Mouse (Mus musculus) thymus, postnatal 4 days (tissue): Measurements from ENCODE around the gene Dennd2a.
"Not testable (repeated sequence)": the region's sequence is repeated elsewhere in the genome, so short reads cannot be mapped to it uniquely, and the experiment has no call there.

Source experiments
- DNase-seq: peaks from one replicate; pipeline ENCODE4 v3.0.0; 2021

Gene Dennd2a

DNA sequence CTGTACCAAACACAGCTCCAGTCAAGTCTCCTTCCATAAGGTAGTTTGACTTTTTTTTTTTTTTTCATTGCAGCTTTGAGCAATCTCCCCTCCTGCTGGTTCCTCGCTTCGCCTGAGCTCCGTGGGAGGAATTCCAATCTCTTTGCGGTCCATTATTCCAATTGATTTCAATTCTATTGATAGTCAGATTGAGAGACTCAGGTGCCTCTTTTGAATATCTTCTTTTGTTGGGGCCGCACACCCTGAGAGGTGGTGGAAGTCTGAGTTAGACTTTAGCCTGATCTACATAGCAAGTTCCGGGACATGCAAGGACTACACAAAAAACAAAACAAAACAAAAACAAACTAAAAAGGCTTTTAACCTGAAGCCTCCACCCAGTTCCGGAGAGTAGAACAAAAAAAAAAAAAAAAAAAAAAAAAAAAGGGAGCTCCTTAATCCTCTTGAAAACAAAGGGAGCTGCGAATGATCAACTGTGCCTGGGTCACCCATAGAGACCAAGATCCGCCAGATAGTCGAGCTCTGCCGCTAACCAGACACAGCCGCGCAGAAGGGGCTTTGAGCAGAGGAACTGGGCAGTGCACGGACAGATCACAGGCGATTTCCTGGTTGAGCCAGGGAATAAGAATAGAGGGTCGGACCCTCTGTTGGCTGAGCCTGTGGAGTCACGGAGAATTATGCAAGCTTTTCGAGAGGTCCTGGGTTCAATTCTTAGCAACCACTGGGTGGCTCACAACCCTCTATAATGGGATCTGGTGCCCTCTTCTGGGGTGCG is 111.7 kb downstream of the Dennd2a start:
- DNase-seq = peak; percentile 13

DNA sequence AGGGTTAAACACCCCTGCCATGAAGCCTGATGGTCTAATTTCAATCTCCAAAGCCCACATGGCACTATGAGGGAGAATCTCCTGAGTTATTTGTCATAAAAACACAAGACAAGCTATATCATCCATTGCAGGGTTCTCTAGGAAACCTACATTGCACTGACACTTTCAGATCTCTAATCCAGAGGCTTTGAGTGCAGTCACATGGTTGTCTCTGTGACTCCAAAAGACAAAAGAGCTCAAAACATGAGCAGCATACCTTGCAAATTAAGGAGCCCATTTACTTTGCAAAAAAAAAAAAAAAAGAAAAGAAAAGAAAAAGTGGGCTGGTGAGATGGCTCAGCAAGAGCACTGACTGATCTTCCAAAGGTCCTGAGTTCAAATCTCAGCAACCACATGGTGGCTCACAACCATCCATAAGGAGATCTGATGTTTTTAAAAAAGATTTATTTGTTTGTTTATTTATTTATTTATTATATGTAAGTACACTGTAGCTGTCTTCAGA is 114.8 kb downstream of the Dennd2a start:
- no peak for DNase-seq

DNA sequence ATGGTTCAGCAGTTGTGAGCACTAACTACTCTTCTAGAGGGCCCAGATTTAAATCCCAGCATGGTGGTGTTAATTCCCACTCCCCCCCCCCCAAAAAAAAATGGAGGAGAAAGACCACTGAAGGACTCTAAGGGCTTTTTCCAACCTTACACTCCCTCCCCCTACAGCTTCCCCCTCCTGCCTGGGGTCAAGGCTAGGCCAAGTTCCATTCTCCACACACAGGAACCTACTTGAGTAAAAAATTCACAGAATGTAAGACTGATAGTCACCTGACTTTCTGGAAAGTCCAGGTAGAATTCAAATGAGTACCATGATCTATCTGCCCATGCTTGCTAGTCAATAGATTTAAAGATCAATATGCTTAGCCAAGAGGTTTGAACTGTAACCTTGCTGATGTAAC is 117.5 kb downstream of the Dennd2a start:
- DNase-seq = no peak

DNA sequence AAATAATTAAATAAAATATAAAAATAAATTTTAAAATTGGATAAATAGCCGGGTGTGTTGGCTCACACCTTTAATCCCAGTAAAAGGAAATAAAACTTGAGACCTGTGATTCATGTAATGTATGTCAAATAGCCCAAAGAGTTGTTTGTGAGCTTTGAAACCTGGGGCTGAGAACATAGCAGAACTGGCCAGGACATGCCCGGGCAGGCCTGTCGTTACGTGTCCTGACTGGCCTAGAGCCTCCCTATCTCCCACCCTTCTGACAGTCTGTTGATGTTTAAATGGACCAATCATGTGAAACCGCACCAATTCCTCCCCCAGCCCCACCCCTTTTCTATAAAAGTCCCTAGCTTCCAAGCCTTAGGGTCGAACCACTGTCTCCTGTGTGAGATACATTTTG is 120.1 kb downstream of the Dennd2a start:
- DNase-seq = not testable (repeated sequence)

DNA sequence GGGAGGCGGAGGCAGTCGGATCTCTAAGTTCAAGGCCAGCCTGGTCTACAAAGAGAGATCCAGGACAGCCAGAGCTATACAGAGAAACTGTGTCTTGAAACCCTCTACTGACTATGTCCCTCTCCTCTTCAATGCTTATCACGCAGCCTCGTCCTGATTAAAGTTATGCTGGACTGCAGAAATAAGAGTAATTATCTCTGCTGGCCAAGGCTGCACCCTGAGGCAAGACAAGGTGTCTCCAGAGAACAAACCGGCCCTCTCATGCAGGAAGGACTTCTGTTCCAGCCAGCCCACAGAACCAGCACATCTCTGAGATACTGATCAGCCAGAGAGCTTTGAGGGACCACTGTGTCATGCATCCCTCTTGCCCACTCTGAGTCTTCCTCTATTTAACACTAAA is 121.8 kb downstream of the Dennd2a start:
- DNase-seq = no peak

DNA sequence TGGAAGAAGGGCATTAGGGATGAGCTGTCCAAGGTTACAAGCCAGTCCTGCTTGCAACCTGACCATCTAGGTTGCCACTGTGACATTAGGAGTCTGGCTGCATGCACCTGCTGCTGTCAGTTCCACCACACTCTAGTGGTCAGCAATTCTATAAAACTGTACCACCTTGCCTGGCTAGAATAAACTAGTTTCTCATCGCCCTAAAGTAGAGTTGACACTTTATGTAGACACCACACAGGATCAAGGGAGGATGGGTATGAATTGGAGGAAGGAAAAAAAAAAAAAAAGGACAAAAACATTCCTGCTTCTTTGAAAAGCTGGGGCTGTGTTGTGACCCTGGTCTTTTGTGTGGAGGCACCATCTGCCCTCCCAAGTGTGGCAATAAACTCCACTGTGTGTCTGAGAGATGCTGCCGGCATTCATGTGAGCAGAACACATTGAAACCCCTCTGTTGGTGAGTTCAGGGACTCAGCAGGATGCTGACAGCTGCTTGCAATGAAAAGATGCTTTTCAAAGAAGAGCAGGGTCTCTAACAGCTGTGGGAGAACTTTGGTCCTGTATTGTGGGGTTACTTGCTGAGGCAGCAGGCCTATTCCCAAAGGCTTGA is 122.7 kb downstream of the Dennd2a start:
- DNase-seq = no peak

DNA sequence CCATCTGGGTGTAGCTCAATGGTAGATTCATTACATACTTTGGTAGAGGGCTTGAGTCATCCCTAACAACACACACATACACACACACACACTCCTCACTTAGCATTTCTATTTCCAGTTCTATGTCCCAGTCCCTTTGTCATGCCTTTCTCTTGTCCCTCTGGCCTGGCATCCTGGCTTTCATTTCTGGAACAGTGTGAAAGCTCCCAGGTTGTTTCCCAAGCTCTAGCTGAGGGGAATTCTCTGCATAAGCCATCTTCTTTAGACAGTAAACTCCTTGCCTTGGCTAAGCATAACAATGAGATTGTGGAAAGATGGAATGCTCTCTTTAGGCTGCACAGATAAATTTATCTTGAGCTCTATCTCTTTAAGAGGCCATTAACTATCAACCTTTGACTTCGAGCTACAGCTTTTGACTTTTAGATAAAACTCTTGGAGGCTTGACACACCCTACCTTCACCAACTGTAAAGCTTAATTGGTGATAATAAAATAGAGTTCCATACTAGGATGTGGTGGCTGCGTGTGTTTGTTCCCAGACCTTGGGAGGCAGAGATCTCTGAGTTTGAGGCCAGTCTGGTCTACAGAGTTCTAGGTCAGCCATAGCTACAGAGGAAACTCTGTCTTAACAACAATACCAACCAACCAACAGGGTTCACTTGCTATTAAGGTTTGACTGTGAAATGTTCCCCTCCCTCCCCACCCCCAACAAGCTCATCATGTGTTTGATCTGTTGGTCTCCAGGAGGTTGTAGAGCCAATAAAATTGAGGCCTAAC is 123.4 kb downstream of the Dennd2a start:
- no peak for DNase-seq

DNA sequence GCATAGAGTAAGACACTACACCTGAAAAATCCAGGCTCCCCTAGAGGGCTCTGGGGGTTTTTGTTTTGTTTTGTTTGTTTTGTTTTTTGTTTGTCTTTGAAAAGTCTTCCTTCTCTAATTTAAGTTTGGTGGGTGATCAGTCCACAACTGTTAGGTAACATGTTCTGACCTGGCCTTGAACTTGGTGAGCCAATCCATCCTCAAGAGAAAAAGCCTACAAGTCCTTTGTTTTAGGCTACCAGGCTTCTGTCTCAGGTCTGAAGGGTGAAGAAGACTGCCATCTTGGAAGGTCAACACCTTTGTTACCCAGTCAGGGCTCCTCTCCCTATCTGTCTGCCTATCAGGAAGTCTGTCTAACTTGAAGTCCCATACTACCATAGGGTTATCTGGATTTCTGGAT is 124.0 kb downstream of the Dennd2a start:
- DNase-seq = no peak

DNA sequence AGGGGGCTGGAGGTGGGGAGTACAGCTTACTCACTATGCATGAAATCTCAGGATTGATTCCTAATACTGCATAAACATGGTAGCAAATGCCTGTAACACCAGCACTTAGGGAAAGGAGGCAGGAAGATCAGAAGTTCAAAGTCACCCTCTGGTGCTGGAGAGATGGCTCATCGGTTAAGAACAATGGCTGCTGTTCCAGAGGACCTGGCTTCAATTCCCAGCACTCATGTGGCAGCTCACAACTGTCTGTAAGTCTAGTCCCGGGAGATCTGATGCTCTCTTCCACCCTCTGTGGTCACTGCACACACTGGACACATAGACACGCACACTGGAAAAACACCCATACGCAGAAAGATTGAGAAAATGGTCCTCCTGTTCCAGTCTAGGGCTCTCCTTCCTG is 124.5 kb downstream of the Dennd2a start:
- DNase-seq = no peak

DNA sequence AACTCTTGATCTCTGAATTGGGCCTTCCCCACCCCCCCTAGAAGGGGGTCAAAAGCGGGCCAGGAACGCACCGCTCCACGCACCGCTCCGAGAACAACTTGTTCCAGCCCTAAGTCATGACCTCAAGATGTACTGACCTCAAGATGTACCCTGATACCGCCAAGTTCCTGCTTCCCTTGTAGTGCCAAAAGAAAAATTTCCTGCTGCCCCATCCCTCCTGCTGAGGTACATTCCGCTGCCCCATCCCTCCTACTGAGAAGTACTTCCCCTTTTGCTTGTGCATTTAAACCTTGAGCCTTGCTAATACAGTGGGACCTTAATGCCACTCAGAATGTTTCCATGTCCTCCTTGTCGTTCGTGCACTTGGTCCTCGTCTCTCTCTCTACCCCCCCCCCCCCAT is 126.9 kb downstream of the Dennd2a start:
- DNase-seq = no peak

DNA sequence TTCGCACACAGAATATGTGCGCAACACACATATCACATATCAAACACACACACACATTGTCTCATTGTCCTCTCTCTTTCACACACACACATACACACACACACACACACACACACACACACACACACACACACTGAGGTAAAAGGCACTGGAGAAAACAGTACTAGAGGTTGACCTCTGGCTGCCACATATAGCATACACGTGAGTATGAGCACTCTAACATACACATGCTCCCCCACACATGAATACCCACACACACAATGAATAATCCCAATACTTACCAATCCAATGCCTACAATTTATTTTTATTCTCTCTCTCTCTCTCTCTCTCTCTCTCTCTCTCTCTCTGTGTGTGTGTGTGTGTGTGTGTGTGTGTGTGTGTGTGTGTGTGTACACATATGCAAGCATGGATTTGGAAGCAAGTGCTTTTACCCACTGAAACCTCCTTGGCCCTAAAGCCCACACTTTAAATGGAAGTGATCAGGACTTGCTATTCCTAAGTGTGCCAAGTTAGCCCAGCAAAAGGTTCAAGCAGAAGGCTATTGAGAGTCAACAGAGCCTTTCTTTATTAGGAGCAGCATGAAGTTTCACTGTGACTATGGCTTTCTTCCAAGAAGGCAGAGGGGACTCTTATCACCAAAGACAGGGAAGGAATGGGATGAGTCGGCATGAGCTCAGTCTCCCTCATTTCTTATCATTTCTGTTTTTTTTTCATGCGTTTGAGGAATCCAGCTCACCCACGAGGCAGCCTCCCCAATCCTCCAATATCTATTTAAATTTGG is 128.5 kb downstream of the Dennd2a start:
- DNase-seq = no peak

DNA sequence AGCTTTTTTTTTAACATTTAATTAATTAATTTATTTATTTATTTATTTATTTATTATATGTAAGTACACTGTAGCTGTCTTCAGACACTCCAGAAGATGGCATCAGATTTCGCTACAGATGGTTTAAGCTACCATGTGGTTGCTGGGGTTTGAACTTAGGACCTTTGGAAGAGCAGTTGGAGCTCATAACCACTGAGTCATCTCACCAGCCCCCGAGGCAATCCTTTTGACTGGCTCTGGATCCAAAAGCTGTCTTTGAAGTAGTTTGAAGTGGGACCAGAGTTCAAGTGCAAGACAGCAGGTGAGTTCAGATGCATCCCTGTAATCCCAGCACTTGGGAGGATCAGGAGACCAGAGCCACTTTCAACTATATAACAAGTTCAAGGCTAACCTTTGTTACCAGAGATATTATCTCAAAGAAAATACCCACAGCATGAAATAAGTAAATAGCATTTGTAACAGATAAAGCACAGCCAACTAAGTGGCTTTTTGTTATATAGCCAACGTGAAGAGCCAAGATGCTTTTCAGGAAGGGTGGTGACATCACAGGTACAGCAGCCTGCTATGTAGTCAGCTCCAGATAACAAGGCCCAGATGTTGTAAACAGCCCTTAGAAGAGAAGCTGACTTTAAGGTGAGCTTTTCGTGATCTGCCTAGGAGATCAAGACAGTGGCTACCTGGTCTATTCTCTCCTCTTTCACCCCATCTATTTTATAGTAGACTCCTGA is 130.2 kb downstream of the Dennd2a start:
- DNase-seq = no peak

DNA sequence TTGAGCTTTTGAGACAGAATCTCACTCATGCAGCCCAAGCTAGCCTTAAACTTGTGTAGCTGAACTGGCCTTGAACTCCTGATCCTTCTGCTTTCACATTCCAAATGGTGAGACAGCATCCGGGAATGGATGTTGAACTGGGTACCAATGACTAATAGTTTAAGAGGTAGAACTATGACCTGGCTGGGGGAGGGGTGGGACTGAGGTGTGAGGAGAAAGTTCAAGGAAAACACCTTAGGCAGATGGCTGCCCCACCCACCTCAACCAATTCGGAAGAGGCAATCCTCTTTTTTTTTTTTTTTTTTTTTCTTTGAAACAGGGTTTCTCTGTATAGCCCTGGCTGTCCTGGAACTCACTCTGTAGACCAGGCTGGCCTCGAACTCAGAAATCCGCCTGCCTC is 130.9 kb downstream of the Dennd2a start:
- no peak for DNase-seq

DNA sequence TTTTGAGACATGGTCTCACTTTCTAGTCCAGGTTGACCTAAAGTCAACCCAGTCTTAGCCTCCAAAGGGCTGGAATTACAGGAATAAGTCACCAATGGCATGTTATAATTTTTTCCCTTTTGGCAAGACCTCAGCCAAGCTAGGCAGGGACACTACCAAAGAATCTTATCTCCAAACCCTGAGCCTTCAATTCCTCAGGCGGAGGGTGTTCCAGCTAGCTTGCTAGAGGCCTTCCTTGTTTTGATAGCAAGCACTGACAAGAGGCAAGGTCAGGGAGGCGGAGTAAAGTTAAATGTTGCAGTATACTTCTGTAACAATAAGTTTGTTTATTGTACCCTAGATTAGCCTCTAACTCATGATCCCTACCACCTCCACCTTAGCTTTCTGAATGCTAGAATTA is 132.5 kb downstream of the Dennd2a start:
- no peak for DNase-seq

DNA sequence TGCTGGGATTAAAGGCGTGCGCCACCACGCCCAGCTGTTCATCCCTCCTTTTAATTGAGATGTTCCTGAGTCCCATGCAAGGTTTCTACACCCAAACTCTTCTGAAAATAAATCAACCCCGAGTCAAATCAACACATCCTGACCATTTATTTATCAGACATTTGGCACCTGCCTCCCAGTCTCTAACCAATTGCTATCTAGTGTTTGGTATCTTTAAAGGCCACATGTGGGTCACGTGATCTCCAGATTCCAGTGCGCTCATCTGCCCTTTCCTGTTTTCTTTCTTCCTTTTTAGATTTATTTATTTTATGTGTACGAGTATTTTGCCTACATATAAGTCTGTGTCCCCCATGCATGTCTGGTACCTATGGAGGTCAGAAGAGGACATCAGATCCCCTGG is 134.0 kb downstream of the Dennd2a start:
- no peak for DNase-seq

DNA sequence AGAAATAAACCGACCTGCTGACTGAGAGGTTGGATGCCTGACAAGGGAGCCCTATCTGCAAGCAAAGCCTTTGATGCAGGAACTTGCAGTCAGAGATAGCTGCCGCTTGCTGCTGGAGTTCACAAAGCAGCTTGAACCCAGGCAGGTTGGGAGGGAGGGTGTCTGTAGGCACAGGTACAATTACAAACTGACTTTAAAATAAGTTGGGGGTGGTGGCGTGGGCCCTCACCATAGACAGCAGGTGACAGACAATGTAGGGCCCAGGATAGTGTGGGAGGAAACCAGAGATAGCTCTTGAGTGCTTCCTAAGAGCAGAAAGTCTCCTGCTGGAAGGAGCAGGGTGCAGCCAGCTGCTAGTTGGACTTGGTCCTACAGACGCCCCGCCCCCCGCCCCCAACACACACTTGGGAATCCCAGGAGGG is 134.5 kb downstream of the Dennd2a start:
- no peak for DNase-seq

DNA sequence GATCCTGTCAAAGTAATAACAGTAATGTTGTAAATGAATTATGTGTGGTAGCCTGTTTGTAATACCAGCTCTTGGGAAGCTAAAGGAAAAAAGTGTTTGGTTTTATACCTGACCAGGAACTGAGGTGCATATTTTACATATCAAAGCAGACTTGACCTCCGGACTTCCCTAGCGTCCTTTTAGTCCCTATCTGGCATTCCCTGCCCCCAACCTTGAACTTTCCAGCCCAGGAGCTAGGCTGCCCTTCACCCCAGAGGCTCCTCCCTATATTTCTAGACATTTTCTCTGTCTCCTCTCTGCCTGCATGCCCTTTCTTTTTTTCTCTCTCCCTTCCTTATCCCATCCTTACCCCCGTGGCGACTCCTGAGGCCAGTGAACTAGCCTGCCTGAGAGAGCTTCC is 136.8 kb downstream of the Dennd2a start:
- no peak for DNase-seq

DNA sequence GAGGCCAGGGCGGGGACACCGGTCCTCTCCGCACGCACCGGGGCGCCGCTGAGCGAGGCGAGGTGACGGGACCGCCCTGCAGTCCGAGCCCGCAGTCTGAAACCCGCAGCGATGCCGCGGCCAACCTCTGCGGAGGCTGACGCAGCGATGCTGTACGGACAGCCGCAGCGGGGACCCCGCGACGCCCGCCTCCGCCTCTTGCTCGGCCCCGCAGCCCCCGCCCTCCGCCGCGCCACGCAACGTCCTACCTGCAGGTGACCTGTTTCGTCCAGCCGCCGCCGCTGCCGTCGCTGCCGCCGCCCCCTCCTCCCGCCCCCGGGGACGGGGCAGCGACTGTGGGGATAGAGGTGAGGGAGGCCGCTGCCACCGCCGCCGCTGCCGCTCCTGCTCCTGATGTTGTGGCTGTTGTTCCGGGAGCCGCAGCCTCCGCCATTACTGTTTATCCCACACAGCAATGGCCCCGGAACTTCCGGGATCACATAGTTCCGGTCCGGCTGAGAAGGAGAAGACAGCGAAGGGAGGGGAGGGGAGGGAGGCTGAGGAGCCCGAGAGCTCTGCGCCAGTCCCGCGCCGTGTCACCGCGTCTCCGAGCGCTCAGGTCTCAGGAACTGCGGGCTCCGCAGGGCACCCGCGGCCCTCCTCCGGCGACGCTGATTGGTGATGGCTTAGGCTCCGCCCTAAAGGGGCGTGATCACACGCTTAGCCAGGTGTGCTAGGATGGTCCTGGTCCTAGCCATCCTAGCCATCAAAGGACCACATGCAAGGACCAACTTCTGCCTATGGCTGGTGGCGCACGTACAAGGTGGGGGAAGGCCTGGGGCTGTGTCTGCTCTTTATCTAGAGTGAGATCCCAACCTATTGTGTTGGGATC is 137.6 kb downstream of the Dennd2a start, which contains the start of gene Mkrn1:
Gene Mkrn1 (minus strand): TSS at position 612 of the 871 bp plus-strand sequence.
- peak; percentile 88 for DNase-seq

DNA sequence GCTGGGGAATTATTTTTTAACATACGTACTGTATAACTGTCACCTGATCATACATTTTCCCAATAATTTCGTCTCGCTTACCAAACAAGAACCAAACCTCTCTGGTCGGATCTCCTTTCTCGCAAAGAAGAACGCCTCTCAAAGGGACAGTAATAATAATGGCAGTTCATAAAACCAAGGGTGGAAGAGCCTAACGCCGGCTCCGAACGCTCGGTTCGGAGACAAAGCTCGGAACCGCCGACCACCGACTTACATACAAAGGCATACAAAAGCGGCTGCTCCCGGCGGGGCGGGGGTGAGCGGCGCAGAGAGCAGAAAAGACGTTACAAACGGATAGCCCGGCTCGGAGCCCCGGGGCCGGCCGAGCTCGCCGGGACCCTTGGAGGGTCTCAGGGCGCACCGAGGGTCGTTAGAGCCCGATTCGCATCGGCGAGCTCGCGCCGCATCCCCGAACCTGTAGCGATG is 138.2 kb downstream of the Dennd2a start:
- no peak for DNase-seq

DNA sequence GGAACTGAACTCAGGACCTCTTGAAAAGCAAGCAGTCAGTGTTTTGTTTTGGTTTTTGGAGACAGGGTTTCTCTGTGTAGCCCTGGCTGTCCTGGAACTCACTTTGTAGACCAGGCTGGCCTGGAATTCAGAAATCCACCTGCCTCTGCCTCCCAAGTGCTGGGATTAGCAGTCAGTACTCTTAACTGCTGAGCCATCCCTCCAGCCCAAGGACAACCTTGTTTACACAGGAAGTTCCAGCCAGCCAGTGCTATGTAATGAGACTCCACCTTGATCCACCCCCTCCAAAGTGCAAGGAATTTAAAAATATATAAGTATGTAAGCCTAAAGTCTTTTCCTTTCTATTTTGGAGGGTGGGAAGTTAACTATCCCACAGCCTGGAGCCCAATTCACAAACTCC is 141.0 kb downstream of the Dennd2a start:
- DNase-seq = not testable (repeated sequence)

DNA sequence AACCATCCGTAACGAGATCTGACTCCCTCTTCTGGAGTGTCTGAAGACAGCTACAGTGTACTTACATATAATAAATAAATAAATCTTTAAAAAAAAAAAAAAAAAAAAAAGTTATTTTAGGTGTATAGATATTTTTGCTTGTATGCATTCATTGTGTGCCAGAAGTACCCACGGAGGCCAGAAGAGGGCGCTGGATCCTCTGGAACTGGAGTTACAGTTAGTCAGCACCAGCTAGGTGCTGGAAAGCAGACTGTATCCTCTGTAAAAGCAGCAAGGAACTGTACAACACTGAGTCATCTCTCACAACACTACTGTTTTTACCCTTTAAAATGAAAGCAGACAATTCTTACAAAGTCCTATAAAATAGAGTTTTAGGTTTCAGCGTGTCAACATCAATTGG is 141.9 kb downstream of the Dennd2a start:
- peak; percentile 93 for DNase-seq
